ENCODE assay signal across 19 mouse cellular contexts in genomic region chr10:90751889-90752288, GRCm38 (mm10).
DNase-seq lines count a peak whose midpoint lies in the region; ATAC-seq lines count a peak whose summit lies in the region.
"Had no signal": no experiment of that assay in that cellular context is flagged by ENCODE, and none has a peak within 500 bp of the region (broad histone marks: within the 10 kb centered on the region; RNA-seq: fewer than 3 reads in every experiment).

No protein-coding gene starts in this region.

- 0 out of 2 replicates have a peak, but pooled peaks have one; percentile 58 for ATAC-seq in hindbrain, embryonic 12.5 days (ENCODE audit: low FRiP score)
- ATAC-seq in hindbrain, embryonic 11.5 days (ENCODE audit: low FRiP score), result no peak
- no peak; the same call in 1 of the 2 replicates for ATAC-seq in midbrain, embryonic 14.5 days (ENCODE audit: low FRiP score, low TSS enrichment)
- no peak for ATAC-seq in midbrain, embryonic 11.5 days (ENCODE audit: low FRiP score)
- no peak for ATAC-seq in hindbrain, embryonic 15.5 days (ENCODE audit: low FRiP score, low read depth)
- peak; percentile 73; the same call in 1 of the 2 replicates for ATAC-seq in neural tube, embryonic 15.5 days (ENCODE audit: low FRiP score)
- ATAC-seq: lung, postnatal 0 days had no signal

- no peak overlapping the region for H3K4me3 ChIP-seq in hindbrain, embryonic 12.5 days
- H3K4me3 ChIP-seq in hindbrain, embryonic 11.5 days (ENCODE audit: low read depth, low read length), result no peak overlapping the region
- no peak overlapping the region for H3K4me3 ChIP-seq in midbrain, embryonic 14.5 days (replicated peaks; ENCODE audit: low read depth, low read length)
- no peak overlapping the region for H3K4me3 ChIP-seq in midbrain, embryonic 11.5 days (ENCODE audit: low read depth, low read length)
- H3K4me3 ChIP-seq in hindbrain, embryonic 15.5 days, result no peak overlapping the region
- no peak overlapping the region for H3K4me3 ChIP-seq in neural tube, embryonic 15.5 days (replicated peaks)
- H3K4me3 ChIP-seq: heart, embryonic 12.5 days had no signal

- no peak overlapping the region for H3K4me2 ChIP-seq in hindbrain, embryonic 12.5 days (replicated peaks)
- no peak overlapping the region for H3K4me2 ChIP-seq in hindbrain, embryonic 11.5 days (replicated peaks; ENCODE audit: low read depth, low read length)
- H3K4me2 ChIP-seq in midbrain, embryonic 14.5 days (ENCODE audit: low read length), result no peak overlapping the region
- no peak overlapping the region for H3K4me2 ChIP-seq in midbrain, embryonic 11.5 days
- H3K4me2 ChIP-seq in hindbrain, embryonic 15.5 days, result no peak overlapping the region
- H3K4me2 ChIP-seq in neural tube, embryonic 15.5 days, result no peak overlapping the region
- H3K4me2 ChIP-seq: heart, embryonic 12.5 days had no signal

- peak overlapping the region; percentile 19 for H3K27ac ChIP-seq in hindbrain, embryonic 12.5 days
- H3K27ac ChIP-seq in hindbrain, embryonic 11.5 days (ENCODE audit: low read depth, low read length), result no peak overlapping the region
- H3K27ac ChIP-seq in midbrain, embryonic 14.5 days (replicated peaks; ENCODE audit: low read depth, low read length), result peak overlapping the region; percentile 70
- no peak overlapping the region for H3K27ac ChIP-seq in midbrain, embryonic 11.5 days (ENCODE audit: low read depth, low read length)
- H3K27ac ChIP-seq in hindbrain, embryonic 15.5 days (replicated peaks), result peak overlapping the region; percentile 53
- H3K27ac ChIP-seq in neural tube, embryonic 15.5 days (replicated peaks), result peak overlapping the region; percentile 24; the same call in 1 of the 2 replicates

- no peaks in the 10 kb centered on the region for H3K27me3 ChIP-seq in hindbrain, embryonic 12.5 days
- H3K27me3 ChIP-seq in hindbrain, embryonic 11.5 days (ENCODE audit: control insufficient read depth, insufficient read depth, low read length), result no peaks in the 10 kb centered on the region
- no peaks in the 10 kb centered on the region for H3K27me3 ChIP-seq in midbrain, embryonic 14.5 days (ENCODE audit: control insufficient read depth, insufficient read depth, low read length)
- no peaks in the 10 kb centered on the region for H3K27me3 ChIP-seq in midbrain, embryonic 11.5 days (ENCODE audit: control insufficient read depth, insufficient read depth, low read length)
- no peaks in the 10 kb centered on the region for H3K27me3 ChIP-seq in hindbrain, embryonic 15.5 days
- H3K27me3 ChIP-seq in neural tube, embryonic 15.5 days (replicated peaks), result no peaks in the 10 kb centered on the region
- H3K27me3 ChIP-seq: heart, embryonic 12.5 days had no signal

- H3K9me3 ChIP-seq in hindbrain, embryonic 12.5 days (replicated peaks), result no peaks in the 10 kb centered on the region; the same call in 1 of the 2 replicates
- H3K9me3 ChIP-seq in hindbrain, embryonic 11.5 days (ENCODE audit: control insufficient read depth, low read length), result no peaks in the 10 kb centered on the region
- no peaks in the 10 kb centered on the region for H3K9me3 ChIP-seq in midbrain, embryonic 14.5 days (ENCODE audit: control insufficient read depth, low read length)
- no peaks in the 10 kb centered on the region for H3K9me3 ChIP-seq in midbrain, embryonic 11.5 days (ENCODE audit: control insufficient read depth, low read length)
- H3K9me3 ChIP-seq in hindbrain, embryonic 15.5 days, result no peaks in the 10 kb centered on the region
- H3K9me3 ChIP-seq in neural tube, embryonic 15.5 days (replicated peaks), result no peaks in the 10 kb centered on the region

- no peaks in the 10 kb centered on the region for H3K36me3 ChIP-seq in hindbrain, embryonic 12.5 days
- no peaks in the 10 kb centered on the region for H3K36me3 ChIP-seq in hindbrain, embryonic 11.5 days (ENCODE audit: control insufficient read depth, insufficient read depth, low read length)
- H3K36me3 ChIP-seq in midbrain, embryonic 14.5 days (ENCODE audit: control insufficient read depth, insufficient read depth, low read length), result no peaks in the 10 kb centered on the region
- no peaks in the 10 kb centered on the region for H3K36me3 ChIP-seq in midbrain, embryonic 11.5 days (ENCODE audit: control insufficient read depth, insufficient read depth, low read length)
- H3K36me3 ChIP-seq in hindbrain, embryonic 15.5 days, result no peaks in the 10 kb centered on the region
- H3K36me3 ChIP-seq in neural tube, embryonic 15.5 days, result no peaks in the 10 kb centered on the region
- H3K36me3 ChIP-seq: heart, embryonic 12.5 days had no signal

- 73% methylated on average over 5 of the region's 5 CpGs for WGBS in hindbrain, embryonic 12.5 days
- 78% methylated on average over 5 of the region's 5 CpGs for WGBS in hindbrain, embryonic 11.5 days
- 61% methylated on average over 5 of the region's 5 CpGs for WGBS in midbrain, embryonic 14.5 days
- 90% methylated on average over 5 of the region's 5 CpGs for WGBS in midbrain, embryonic 11.5 days
- WGBS in hindbrain, embryonic 15.5 days, result 48% methylated on average over 5 of the region's 5 CpGs
- WGBS in neural tube, embryonic 15.5 days, result 42% methylated on average over 5 of the region's 5 CpGs

- DNase-seq in hindbrain, embryonic 11.5 days (ENCODE audit: low spot score), result no peak
- peak; percentile 48 for DNase-seq in midbrain, embryonic 14.5 days
- no peak for DNase-seq in midbrain, embryonic 11.5 days (ENCODE audit: low spot score, missing footprints)
- DNase-seq in kidney, adult 8-10 months, result no peak
- DNase-seq: adrenal gland, adult 8-10 months; cerebellum, adult 11-12 months; cerebellum, postnatal 36 days; heart, postnatal 14 days; kidney, adult 9 months; kidney, postnatal 4 days; left cerebral cortex, postnatal 4 days; liver; right cerebral cortex, postnatal 14 days; thymus, postnatal 36 days had no signal

- H3K4me1 ChIP-seq in hindbrain, embryonic 12.5 days, result no peaks in the 10 kb centered on the region; the same call in 1 of the 2 replicates
- H3K4me1 ChIP-seq in hindbrain, embryonic 11.5 days (replicated peaks; ENCODE audit: control insufficient read depth, insufficient read depth, low read length), result no peaks in the 10 kb centered on the region
- no peaks in the 10 kb centered on the region for H3K4me1 ChIP-seq in midbrain, embryonic 14.5 days (ENCODE audit: control insufficient read depth, insufficient read depth, low read length)
- H3K4me1 ChIP-seq in midbrain, embryonic 11.5 days (ENCODE audit: control insufficient read depth, insufficient read depth, low read length), result no peaks in the 10 kb centered on the region
- peaks cover 11% of the 10 kb centered on the region for H3K4me1 ChIP-seq in hindbrain, embryonic 15.5 days (replicated peaks)
- H3K4me1 ChIP-seq in neural tube, embryonic 15.5 days, result peaks cover 14% of the 10 kb centered on the region
- H3K4me1 ChIP-seq: heart, embryonic 12.5 days had no signal

- H3K9ac ChIP-seq in hindbrain, embryonic 12.5 days, result no peak overlapping the region
- no peak overlapping the region for H3K9ac ChIP-seq in hindbrain, embryonic 11.5 days (ENCODE audit: low read depth, low read length)
- no peak overlapping the region for H3K9ac ChIP-seq in midbrain, embryonic 14.5 days (replicated peaks; ENCODE audit: low read length)
- H3K9ac ChIP-seq in midbrain, embryonic 11.5 days (ENCODE audit: low read length), result no peak overlapping the region
- H3K9ac ChIP-seq in hindbrain, embryonic 15.5 days, result no peak overlapping the region
- H3K9ac ChIP-seq in neural tube, embryonic 15.5 days (replicated peaks), result no peak overlapping the region
- H3K9ac ChIP-seq: heart, embryonic 12.5 days had no signal

Comparison
In these comparisons a context has a peak if more than half of its experiments do, and no peak if none do; other contexts are left out.
1. ATAC-seq: peak in hindbrain, embryonic 12.5 days (single experiment) and neural tube, embryonic 15.5 days (single experiment); none in hindbrain, embryonic 11.5 days (single experiment), midbrain, embryonic 14.5 days (single experiment), midbrain, embryonic 11.5 days (single experiment) and hindbrain, embryonic 15.5 days (single experiment).
2. H3K27ac ChIP-seq: peak in hindbrain, embryonic 12.5 days (single experiment), midbrain, embryonic 14.5 days (single experiment), hindbrain, embryonic 15.5 days (single experiment) and neural tube, embryonic 15.5 days (single experiment); none in hindbrain, embryonic 11.5 days (single experiment) and midbrain, embryonic 11.5 days (single experiment).